Mouse (Mus musculus) megakaryocyte, adult 5-6 weeks (primary cell): ENCODE measurements around the gene Gm37240. TPM values are rescaled to one million over a fixed set of nuclear protein-coding genes. Genes with fewer than 3 reads are reported as not detected.
A peak's percentile ranks its signal among the peaks of the same experiment; 100 is the strongest.
"Not testable (repeated sequence)": the region's sequence is repeated elsewhere in the genome, so short reads cannot be mapped to it uniquely, and the experiment has no call there.

Experiments
- ATAC-seq: 2 replicates; pipeline ENCODE4 v1.8.0; 2016; ENCODE audit warnings: mild to moderate bottlenecking, inconsistent platforms; ENCODE audit not compliant: poor library complexity, severe bottlenecking
- total RNA-seq, 2 experiments: library from RNA; stranded (forward) in 1 of 2; stranded (reverse) in 1 of 2; fragments of 153-499, 151-499 nt in 1 of 2; fragments of 221-1000, 200-1000 nt in 1 of 2; gene quantifications; 2 replicates each; pipeline versions ENCODE4 v1.2.3 to v1.2.4; 2015 to 2017

Gm37240 gene
- total RNA-seq, 2 experiments from 2014 or later: 0.07 to 0.15 TPM

DNA sequence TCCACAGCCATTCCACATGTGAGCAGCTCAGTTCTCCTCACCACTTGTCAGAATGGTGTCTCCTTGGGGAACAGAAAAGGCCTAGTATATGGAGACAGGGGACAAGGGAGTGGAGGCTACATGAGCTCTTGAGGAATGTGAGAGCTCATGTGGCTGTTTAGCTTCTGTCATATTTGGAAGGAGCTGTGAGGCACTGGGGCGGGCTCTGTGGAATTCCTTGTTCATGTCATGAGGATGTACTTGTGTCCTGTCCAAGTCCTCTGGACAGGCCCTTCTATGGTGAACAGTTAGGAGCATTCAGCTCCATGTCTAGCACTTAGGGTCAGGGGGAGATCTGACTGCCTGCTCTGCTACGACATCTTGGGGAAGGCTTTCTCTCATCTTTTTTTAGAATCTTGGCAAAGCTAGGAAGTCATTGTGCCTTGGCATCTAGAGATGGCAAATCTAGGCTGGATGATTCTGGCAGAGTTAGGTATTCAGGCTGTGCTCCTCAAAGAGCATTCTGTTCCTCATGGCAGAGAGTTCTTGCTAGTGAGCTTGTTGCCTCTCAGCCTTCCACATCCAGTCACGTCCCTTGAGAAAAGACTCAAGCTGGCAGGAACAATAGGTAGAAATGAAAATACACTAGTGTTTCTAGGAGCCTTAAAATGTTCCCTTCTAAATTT lies 297.1 kb downstream of the Gm37240 start:
- no peak for ATAC-seq

DNA sequence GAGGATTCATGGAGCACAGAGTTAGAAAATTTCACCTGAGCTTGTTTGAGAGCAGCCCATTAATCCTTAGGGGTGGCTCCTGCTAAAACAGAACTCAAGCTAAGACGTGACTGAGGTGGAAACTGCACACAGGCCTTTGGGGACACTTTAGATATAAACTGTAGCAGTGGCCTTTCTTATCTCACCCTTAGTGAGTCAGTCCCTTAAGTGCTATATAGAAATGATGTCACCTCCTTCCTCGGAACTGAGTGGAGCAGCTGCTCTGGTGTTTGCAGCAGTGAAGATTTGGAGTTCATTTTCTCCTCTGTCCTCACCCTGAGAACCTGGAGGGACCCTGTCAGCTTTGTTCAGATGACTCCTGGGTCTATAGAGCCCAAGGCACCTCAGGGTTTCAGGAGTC lies 298.6 kb downstream of the Gm37240 start:
- no peak for ATAC-seq

- no peak for ATAC-seq
These were observed 302.4 kb downstream of the Gm37240 start for GRCm38 (mm10) chr3:85584966-85585365.

DNA sequence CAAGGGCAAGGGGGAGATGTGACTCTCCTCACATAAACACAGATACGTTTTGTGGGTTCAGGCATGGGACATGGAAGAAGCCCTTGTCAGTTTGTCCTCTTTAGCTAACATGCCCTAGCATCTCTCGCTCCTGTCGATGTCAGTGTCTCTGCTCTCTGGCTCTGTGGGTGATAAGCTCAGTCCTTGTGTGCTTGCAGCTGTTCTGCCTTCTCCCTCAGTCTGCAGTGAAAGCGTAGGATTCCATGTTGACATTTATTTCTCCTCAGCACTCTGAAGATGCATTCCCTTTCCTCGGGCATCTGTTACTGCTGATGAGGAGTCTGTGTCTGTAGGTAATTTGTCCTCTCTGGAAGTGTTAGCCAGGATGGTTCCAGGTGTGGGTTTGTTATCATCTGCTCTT lies 304.1 kb downstream of the Gm37240 start:
- no peak for ATAC-seq

GRCm38 (mm10) chr3:85582726-85583125 lies 304.6 kb downstream of the Gm37240 start:
- ATAC-seq: no peak

DNA sequence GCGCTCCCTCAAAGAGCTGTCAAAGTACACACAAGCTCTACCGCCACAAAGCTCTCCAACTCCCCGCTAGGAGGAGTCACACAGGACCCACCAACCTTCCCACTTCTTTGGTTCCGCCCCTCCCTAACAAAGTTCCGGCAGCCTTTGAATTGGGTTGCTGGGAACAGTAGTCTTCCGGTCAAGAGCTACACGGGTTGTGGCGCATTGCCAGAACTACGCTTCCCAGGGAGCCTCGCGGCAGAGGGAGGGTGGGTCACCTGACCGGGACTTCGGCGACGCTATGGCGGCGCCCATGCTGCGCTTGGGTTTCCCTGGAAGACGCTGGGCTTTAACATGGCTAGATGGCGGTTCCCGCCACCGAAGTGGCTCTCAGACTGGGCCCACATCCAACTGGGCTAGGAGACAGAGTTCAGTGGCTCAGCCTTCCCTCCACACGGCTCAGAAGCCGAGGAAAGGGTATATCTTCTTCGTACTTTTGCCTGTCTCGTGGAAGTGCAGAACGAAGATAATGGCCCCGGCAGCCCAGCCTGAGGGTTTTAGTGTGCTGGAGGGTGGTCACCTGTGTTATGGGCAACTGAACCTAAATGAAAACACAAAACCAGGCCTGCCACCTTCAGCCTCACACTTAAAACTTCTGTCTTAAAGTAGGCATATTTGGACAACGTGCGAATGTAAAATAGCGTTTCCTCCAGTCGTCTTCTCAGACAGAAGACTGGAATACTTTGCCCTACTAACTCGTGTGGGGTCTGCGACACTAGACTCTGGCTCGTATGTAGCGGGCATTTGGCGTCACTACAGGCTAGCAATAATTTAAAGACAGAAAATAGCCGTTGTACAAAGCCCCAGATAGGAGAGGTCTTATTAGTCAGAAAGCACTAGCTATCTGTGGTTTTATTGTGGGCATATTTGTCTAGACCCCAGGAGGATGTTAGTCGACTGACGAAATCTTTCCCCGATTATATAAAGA lies 313.2 kb downstream of the Gm37240 start, which contains the start of gene Gatb:
TSS of gene Gatb (plus strand) at position 256 of the 967 bp plus-strand sequence.
- peak; percentile 99 for ATAC-seq

- peak; percentile 8; the same call in 1 of the 2 replicates for ATAC-seq
These were observed 314.0 kb downstream of the Gm37240 start for GRCm38 (mm10) chr3:85573216-85573863.

GRCm38 (mm10) chr3:85572502-85572901 lies 314.8 kb downstream of the Gm37240 start:
- not testable (repeated sequence) for ATAC-seq

GRCm38 (mm10) chr3:85571276-85571675 lies 316.0 kb downstream of the Gm37240 start:
- ATAC-seq: peak; percentile 45

- no peak for ATAC-seq
These were observed 322.7 kb downstream of the Gm37240 start for GRCm38 (mm10) chr3:85564603-85565002.

- ATAC-seq: no peak
These were observed 333.5 kb downstream of the Gm37240 start for GRCm38 (mm10) chr3:85553731-85554277.

DNA sequence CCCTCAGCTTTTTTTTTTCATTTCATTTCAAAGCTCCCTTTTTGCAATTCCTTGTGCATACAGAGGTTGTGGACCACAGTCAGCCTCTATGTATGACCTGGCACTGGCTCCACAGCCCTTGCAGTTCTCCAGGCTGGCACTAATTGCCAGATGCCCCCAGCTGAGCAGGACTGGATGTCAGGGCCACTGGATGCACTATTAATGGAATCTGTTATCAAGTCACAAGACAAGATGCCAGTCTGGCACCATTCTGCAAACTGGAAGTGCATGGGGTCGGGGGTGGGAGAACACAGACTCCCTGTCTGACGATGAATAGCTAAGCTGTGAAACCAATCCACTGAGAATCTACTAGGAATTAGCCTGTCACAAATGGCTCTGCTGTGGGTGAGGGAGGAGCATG lies 336.0 kb downstream of the Gm37240 start:
- ATAC-seq: no peak

- no peak for ATAC-seq
These were observed 337.0 kb downstream of the Gm37240 start for GRCm38 (mm10) chr3:85550312-85550711.

- no peak for ATAC-seq
These were observed 343.7 kb downstream of the Gm37240 start for GRCm38 (mm10) chr3:85543652-85544051.

GRCm38 (mm10) chr3:85542765-85543164 lies 344.6 kb downstream of the Gm37240 start:
- ATAC-seq: peak; percentile 49; the same call in 1 of the 2 replicates

DNA sequence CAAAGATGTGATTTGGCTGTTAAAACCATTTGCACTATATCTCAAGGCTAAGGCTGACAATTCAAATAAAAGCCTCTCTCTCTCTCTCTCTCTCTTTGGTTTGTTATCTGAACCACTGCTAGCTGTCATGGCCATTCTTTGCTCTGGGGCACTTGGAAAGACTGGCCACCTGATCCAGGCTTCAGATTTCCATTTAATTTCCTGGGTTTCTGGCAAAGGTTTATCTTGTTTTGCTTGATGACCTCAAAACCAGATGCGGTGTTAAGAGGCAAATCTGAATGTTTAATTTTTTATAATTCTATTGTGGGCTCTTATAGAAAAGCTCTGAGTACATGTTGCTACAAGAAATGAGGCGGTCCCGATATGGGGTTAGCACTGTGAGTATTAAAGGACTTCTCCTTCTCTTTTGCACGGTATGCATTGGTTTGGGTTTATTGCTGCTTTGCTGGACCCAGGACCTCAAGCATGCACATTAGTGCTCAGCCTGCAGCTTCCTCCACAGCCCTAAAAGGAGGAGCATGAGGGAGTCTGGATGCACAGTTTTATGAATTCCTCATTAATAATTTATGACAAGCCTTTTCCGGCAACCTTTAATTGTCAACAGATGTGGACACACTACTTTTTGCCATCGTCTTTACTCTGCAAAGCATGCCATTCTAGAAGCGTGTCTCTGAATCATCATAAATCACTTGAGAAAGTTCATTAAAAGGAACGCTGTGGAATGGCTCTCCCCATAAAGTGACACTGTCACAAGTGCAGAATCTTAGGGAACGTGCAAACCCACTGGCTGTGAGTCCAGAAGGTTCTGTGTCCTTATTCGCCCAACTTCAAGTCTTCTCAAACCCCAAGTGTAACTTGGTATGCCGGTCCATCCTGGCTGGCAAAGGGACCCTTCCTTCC lies 351.4 kb downstream of the Gm37240 start:
- no peak for ATAC-seq

DNA sequence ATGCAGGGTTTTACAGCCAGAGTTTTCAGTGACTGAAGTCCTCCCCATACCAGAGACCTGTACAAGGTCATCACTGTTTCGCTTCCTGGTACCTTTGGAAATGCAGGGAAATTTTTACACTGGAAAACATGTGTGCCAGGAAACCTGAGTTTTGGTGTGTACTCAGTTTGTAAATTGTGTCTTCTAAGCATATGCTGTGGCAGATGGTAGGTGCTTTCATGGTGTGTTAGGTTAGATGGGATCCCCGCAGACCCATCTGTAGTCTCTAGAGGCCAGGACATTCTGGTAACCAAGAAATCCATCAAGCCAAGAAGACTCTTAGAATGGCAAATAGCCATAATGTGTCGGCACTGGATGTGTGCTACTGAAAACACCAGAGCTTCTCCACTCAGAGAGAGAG lies 352.3 kb downstream of the Gm37240 start:
- no peak for ATAC-seq

DNA sequence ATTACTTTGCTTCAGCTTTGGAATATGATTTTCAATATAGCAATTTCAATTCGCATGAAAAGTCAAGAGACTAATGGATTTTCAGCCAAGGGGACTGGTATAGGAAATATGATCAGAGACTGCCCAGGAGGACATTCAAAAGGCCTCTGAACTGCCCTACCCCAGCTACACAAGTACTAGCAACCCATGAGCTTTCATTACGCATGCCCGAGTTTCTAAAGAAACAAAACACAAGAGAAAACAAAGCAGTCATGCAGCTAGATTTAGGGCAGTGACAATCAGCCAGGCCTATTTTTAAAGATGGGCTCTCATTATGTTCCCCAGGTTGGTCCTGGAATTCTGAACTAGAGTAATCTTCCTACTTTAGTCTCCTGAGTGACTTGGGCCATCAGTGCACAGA lies 354.9 kb downstream of the Gm37240 start:
- no peak for ATAC-seq

- ATAC-seq: no peak
These were observed 356.6 kb downstream of the Gm37240 start for GRCm38 (mm10) chr3:85530601-85531161.
